In genomic region chr4:152087211-152088081, GRCm38 (mm10) we compare ENCODE assay signal across 9 mouse cellular contexts. TPM values are rescaled to one million over a fixed set of nuclear protein-coding genes. Genes with fewer than 3 reads are reported as not detected.
DNase-seq lines count a peak whose midpoint lies in the region; ATAC-seq and TF ChIP-seq lines count a peak whose summit lies in the region.
"Had no signal": no experiment of that assay in that cellular context is flagged by ENCODE, and none has a peak within 500 bp of the region (broad histone marks: within the 10 kb centered on the region; RNA-seq: fewer than 3 reads in every experiment).

No protein-coding gene starts in this region.

- 7% methylated on average over 12 of the region's 12 CpGs for WGBS in heart, embryonic 10.5 days
- 3% methylated on average over 12 of the region's 12 CpGs for WGBS in hindbrain, embryonic 10.5 days
- 3% methylated on average over 12 of the region's 12 CpGs for WGBS in midbrain, embryonic 11.5 days

- H3K9me3 ChIP-seq in heart, embryonic 10.5 days: no peaks in the 10 kb centered on the region
- H3K9me3 ChIP-seq in G1E (replicated peaks): no peaks in the 10 kb centered on the region; the same call in 1 of the 2 replicates
- no peaks in the 10 kb centered on the region for H3K9me3 ChIP-seq in hindbrain, embryonic 10.5 days
- no peaks in the 10 kb centered on the region for H3K9me3 ChIP-seq in midbrain, embryonic 11.5 days (ENCODE audit: control insufficient read depth, low read length)

- 0 out of 2 replicates have a peak, but pooled peaks cover 2% of the 10 kb centered on the region for H3K36me3 ChIP-seq in heart, embryonic 10.5 days
- no peaks in the 10 kb centered on the region for H3K36me3 ChIP-seq in G1E (replicated peaks)
- H3K36me3 ChIP-seq in hindbrain, embryonic 10.5 days: 0 out of 2 replicates have a peak, but pooled peaks cover 1% of the 10 kb centered on the region
- no peaks in the 10 kb centered on the region for H3K36me3 ChIP-seq in midbrain, embryonic 11.5 days (ENCODE audit: control insufficient read depth, insufficient read depth, low read length)

- peak overlapping the region; percentile 91 for H3K4me3 ChIP-seq in heart, embryonic 10.5 days
- peak overlapping the region; percentile 74 for H3K4me3 ChIP-seq in G1E (ENCODE audit: low read depth, low read length)
- peak overlapping the region; percentile 84 for H3K4me3 ChIP-seq in hindbrain, embryonic 10.5 days
- H3K4me3 ChIP-seq in midbrain, embryonic 11.5 days (ENCODE audit: low read depth, low read length): peak overlapping the region; percentile 73

- H3K4me2 ChIP-seq in midbrain, embryonic 11.5 days: peak overlapping the region; percentile 95

- no peak for ATAC-seq in G1E (ENCODE audit: extremely low read depth, insufficient number of reproducible peaks, low FRiP score, poor library complexity, severe bottlenecking)
- peak; percentile 36 for ATAC-seq in midbrain, embryonic 11.5 days (ENCODE audit: low FRiP score)
- no peak for ATAC-seq in CD4-positive, CD25-positive, alpha-beta regulatory T cell, adult 4 months

- H3K4me1 ChIP-seq in heart, embryonic 10.5 days: peaks cover 30% of the 10 kb centered on the region
- peaks cover 27% of the 10 kb centered on the region for H3K4me1 ChIP-seq in G1E (ENCODE audit: insufficient read depth, low read depth, low read length)
- peaks cover 39% of the 10 kb centered on the region for H3K4me1 ChIP-seq in hindbrain, embryonic 10.5 days (replicated peaks)
- H3K4me1 ChIP-seq in midbrain, embryonic 11.5 days (ENCODE audit: control insufficient read depth, insufficient read depth, low read length): peaks cover 16% of the 10 kb centered on the region

- no peak for TF ChIP-seq CTCF in G1E (IDR thresholded peaks at IDR 0.05; ENCODE audit: low read depth, low read length)

- intact Hi-C loops in heart, postnatal 14 days (cut with DNase I): loop anchor here (5.0 kb wide), 1 partner anchor 45 kb away; no protein-coding TSS in a partner anchor

- DNase-seq in heart, embryonic 10.5 days (ENCODE audit: low spot score): no peak
- DNase-seq in heart, postnatal 14 days: no peak
- DNase-seq in G1E (ENCODE audit: low spot score): no peak
- peak; percentile 39 for DNase-seq in hindbrain, embryonic 10.5 days (ENCODE audit: low spot score)
- DNase-seq in midbrain, embryonic 11.5 days (ENCODE audit: low spot score, missing footprints): peak; percentile 93
- DNase-seq in ovary, postnatal 36 days (ENCODE audit: low spot score): no peak
- DNase-seq in kidney, postnatal 4 days: no peak

- H3K27ac ChIP-seq in heart, embryonic 10.5 days: peak overlapping the region; percentile 91
- peak overlapping the region; percentile 93 for H3K27ac ChIP-seq in hindbrain, embryonic 10.5 days
- H3K27ac ChIP-seq in midbrain, embryonic 11.5 days (ENCODE audit: low read depth, low read length): no peak overlapping the region

- peak overlapping the region; percentile 85 for H3K9ac ChIP-seq in midbrain, embryonic 11.5 days (ENCODE audit: low read length)

- peaks cover 33% of the 10 kb centered on the region for H3K27me3 ChIP-seq in heart, embryonic 10.5 days (ENCODE audit: insufficient read depth, poor library complexity, severe bottlenecking)
- peaks cover 53% of the 10 kb centered on the region for H3K27me3 ChIP-seq in G1E (ENCODE audit: insufficient read depth, low read length)
- peaks cover 39% of the 10 kb centered on the region for H3K27me3 ChIP-seq in hindbrain, embryonic 10.5 days (ENCODE audit: insufficient read depth, poor library complexity, severe bottlenecking)
- H3K27me3 ChIP-seq in midbrain, embryonic 11.5 days (ENCODE audit: control insufficient read depth, insufficient read depth, low read length): no peaks in the 10 kb centered on the region; the same call in 1 of the 2 replicates

RNA-seq across cellular contexts. Expression of gene Plekhg5, which starts 15.1 kb away (rescaled TPM):
- polyA plus RNA-seq in heart, embryonic 10.5 days (2016; fragmentation: Nextera tagmentation; extraction: Ambion mirVana): 10.1 and 10.2 TPM in 2 replicates
- total RNA-seq in heart, postnatal 14 days (2021): 10 to 100 TPM; 27.0 to 28.9 TPM
- total RNA-seq in G1E (2014; fragmentation: Nextera tagmentation) (0.87 and 3.9 TPM in 2 replicates), G1E (2017) (1.6 and 1.7 TPM in 2 replicates)
- 4.0 and 4.1 TPM in 2 replicates for polyA plus RNA-seq in G1E (2012)
- polyA plus RNA-seq in hindbrain, embryonic 10.5 days (2016; fragmentation: Nextera tagmentation; extraction: Ambion mirVana): 9.6 and 12.4 TPM in 2 replicates
- polyA plus RNA-seq in midbrain, embryonic 11.5 days (2014; fragmentation: Nextera tagmentation; extraction: Ambion mirVana): 3.6 and 5.1 TPM in 2 replicates
- 1 to 10 TPM; 1.7 to 2.4 TPM for polyA plus RNA-seq in CD4-positive, CD25-positive, alpha-beta regulatory T cell, adult 4 months (2017; shearing (Covaris generic))

RNA-seq across cellular contexts. Expression of gene Tnfrsf25, which starts 28.3 kb away (rescaled TPM):
- 0.90 and 1.3 TPM in 2 replicates for polyA plus RNA-seq in heart, embryonic 10.5 days (2016; fragmentation: Nextera tagmentation; extraction: Ambion mirVana)
- 1 to 10 TPM; 4.0 to 6.7 TPM for total RNA-seq in heart, postnatal 14 days (2021)
- total RNA-seq in G1E (2014; fragmentation: Nextera tagmentation): not detected in 2 replicates
- 0.29 TPM in 1 of 2 replicates, not detected in the other for total RNA-seq in G1E (2017)
- polyA plus RNA-seq in G1E (2012): not detected in 2 replicates
- 0.70 and 0.82 TPM in 2 replicates for polyA plus RNA-seq in hindbrain, embryonic 10.5 days (2016; fragmentation: Nextera tagmentation; extraction: Ambion mirVana)
- polyA plus RNA-seq in midbrain, embryonic 11.5 days (2014; fragmentation: Nextera tagmentation; extraction: Ambion mirVana): 0.28 and 0.31 TPM in 2 replicates
- polyA plus RNA-seq in CD4-positive, CD25-positive, alpha-beta regulatory T cell, adult 4 months (2017; shearing (Covaris generic)): 100 to 1,000 TPM; 125 to 170 TPM

RNA-seq across cellular contexts. Expression of gene Nol9, which starts 48.3 kb away (rescaled TPM):
- polyA plus RNA-seq in heart, embryonic 10.5 days (2016; fragmentation: Nextera tagmentation; extraction: Ambion mirVana): 26.5 and 36.9 TPM in 2 replicates
- 10 to 100 TPM; 10.5 to 10.9 TPM for total RNA-seq in heart, postnatal 14 days (2021)
- 47.5 and 58.2 TPM in 2 replicates for total RNA-seq in G1E (2014; fragmentation: Nextera tagmentation)
- total RNA-seq in G1E (2017): 34.2 and 35.1 TPM in 2 replicates
- polyA plus RNA-seq in G1E (2012): 63.5 and 96.9 TPM in 2 replicates
- polyA plus RNA-seq in hindbrain, embryonic 10.5 days (2016; fragmentation: Nextera tagmentation; extraction: Ambion mirVana): 37.7 and 38.9 TPM in 2 replicates
- polyA plus RNA-seq in midbrain, embryonic 11.5 days (2014; fragmentation: Nextera tagmentation; extraction: Ambion mirVana): 23.4 TPM in 2 replicates
- polyA plus RNA-seq in CD4-positive, CD25-positive, alpha-beta regulatory T cell, adult 4 months (2017; shearing (Covaris generic)): 10 to 100 TPM; 11.3 to 14.9 TPM

RNA-seq across cellular contexts. Expression of gene Tas1r1, which starts 49.1 kb away (rescaled TPM):
- 0.11 and 0.19 TPM in 2 replicates for polyA plus RNA-seq in heart, embryonic 10.5 days (2016; fragmentation: Nextera tagmentation; extraction: Ambion mirVana)
- under 1 TPM in 1 of 2 experiments, not detected in 1; 0.07 TPM for total RNA-seq in heart, postnatal 14 days (2021)
- total RNA-seq in G1E (2014; fragmentation: Nextera tagmentation) (0.24 TPM in 1 of 2 replicates, not detected in the other), G1E (2017) (0.06 and 0.27 TPM in 2 replicates)
- polyA plus RNA-seq in G1E (2012): 0.02 and 0.04 TPM in 2 replicates
- 0.65 and 0.67 TPM in 2 replicates for polyA plus RNA-seq in hindbrain, embryonic 10.5 days (2016; fragmentation: Nextera tagmentation; extraction: Ambion mirVana)
- 0.44 and 0.58 TPM in 2 replicates for polyA plus RNA-seq in midbrain, embryonic 11.5 days (2014; fragmentation: Nextera tagmentation; extraction: Ambion mirVana)
- not detected for polyA plus RNA-seq in CD4-positive, CD25-positive, alpha-beta regulatory T cell, adult 4 months (2017; shearing (Covaris generic))
- polyA plus RNA-seq: inflammation-experienced regulatory T-cells, adult 6 months had no signal

RNA-seq across cellular contexts. Expression of gene Zbtb48, which starts 60.0 kb away (rescaled TPM):
- 16.6 and 21.0 TPM in 2 replicates for polyA plus RNA-seq in heart, embryonic 10.5 days (2016; fragmentation: Nextera tagmentation; extraction: Ambion mirVana)
- 1 to 10 TPM; 4.7 to 7.5 TPM for total RNA-seq in heart, postnatal 14 days (2021)
- 13.9 and 24.5 TPM in 2 replicates for total RNA-seq in G1E (2014; fragmentation: Nextera tagmentation)
- 9.3 and 9.8 TPM in 2 replicates for total RNA-seq in G1E (2017)
- 12.4 and 13.4 TPM in 2 replicates for polyA plus RNA-seq in G1E (2012)
- polyA plus RNA-seq in hindbrain, embryonic 10.5 days (2016; fragmentation: Nextera tagmentation; extraction: Ambion mirVana): 23.3 and 25.9 TPM in 2 replicates
- polyA plus RNA-seq in midbrain, embryonic 11.5 days (2014; fragmentation: Nextera tagmentation; extraction: Ambion mirVana): 21.1 and 22.5 TPM in 2 replicates
- 10 to 100 TPM; 19.9 to 26.7 TPM for polyA plus RNA-seq in CD4-positive, CD25-positive, alpha-beta regulatory T cell, adult 4 months (2017; shearing (Covaris generic))

Comparison
In these comparisons a context has a peak if more than half of its experiments do, and no peak if none do; other contexts are left out.
1. DNase-seq: peak in hindbrain, embryonic 10.5 days (single experiment) and midbrain, embryonic 11.5 days (single experiment); none in heart, embryonic 10.5 days (single experiment), heart, postnatal 14 days (0 of 2), G1E (single experiment), ovary, postnatal 36 days (single experiment) and kidney, postnatal 4 days (0 of 2).
2. RNA of gene Tnfrsf25, which starts 28.3 kb away (polyA plus RNA-seq): 125 to 170 TPM in CD4-positive, CD25-positive, alpha-beta regulatory T cell, adult 4 months; 0.90 to 1.3 TPM in heart, embryonic 10.5 days, 0.70 to 0.82 TPM in hindbrain, embryonic 10.5 days, 0.28 to 0.31 TPM in midbrain, embryonic 11.5 days and not detected in G1E; every median in the first group is over 10 times any median in the second.
3. Peak in every context shown above with its lines, with median percentiles within 50 percentile points of each other: H3K4me3 ChIP-seq.